Mouse (Mus musculus) monocyte, adult 5-6 weeks (primary cell): ENCODE results near the gene Gm9048. TPM values are rescaled to one million over a fixed set of nuclear protein-coding genes. Genes with fewer than 3 reads are reported as not detected.
A peak's percentile ranks its signal among the peaks of the same experiment; 100 is the strongest.
"Not testable (repeated sequence)": the region's sequence is repeated elsewhere in the genome, so short reads cannot be mapped to it uniquely, and the experiment has no call there.

Experiments
- ATAC-seq: fragments of 153-309, 156-312 bp; replicated peaks from 2 replicates; pipeline ENCODE4 v1.8.0; 2017; ENCODE audit warnings: mild to moderate bottlenecking; ENCODE audit not compliant: low TSS enrichment, insufficient number of reproducible peaks, severe bottlenecking, poor library complexity, low FRiP score
- total RNA-seq: library from RNA; stranded (forward); fragments of 200-1000, 200-491, 200-594 nt; gene quantifications from 3 replicates; pipeline ENCODE4 v1.2.3, GENCODE M21; 2017

The Gm9048 gene
- total RNA-seq = not detected in 3 replicates

DNA sequence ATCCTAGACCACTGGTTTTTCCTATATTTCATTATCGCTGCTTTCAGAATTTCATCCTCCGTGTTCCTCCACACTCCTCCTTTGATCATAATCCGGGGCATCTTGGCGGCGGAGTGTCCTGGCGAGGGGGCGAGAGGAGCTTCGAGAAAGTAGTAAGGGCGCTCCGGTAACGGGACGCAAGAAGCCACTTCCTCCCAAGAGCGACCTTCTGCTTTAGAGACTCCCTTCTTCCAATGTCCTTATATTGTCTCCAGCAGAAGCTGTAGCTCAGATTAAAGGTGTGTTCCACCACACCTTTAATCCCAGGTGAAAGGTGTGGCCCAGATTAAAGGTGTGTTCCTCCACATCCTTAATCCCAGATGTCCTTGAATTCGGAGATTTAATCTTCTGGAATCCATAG is at the start of gene Gm9048:
Gene Gm9048 (minus strand): TSS at position 101 of the 400 bp plus-strand sequence.
- ATAC-seq = not testable (repeated sequence)

DNA sequence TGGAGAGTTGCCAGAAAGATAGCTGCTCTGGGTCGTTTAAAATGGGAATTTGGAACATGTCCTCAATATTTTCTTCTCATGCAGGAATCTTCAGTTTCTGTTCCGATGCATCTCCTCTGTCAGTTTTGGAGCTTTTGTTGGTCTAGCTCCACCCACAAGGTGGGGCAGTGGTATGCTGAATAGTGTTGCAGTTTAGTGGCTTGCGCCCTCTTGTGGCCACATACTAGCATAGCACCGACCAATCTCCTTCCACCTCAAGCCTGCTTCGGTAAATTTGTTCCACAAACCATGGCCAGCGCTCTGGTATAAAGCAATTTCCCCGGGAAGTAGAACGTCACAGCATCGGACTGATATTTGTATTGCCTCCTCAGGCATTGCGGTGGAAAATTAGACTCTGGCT is 22.0 kb upstream of the Gm9048 start:
- peak; percentile 99 for ATAC-seq

DNA sequence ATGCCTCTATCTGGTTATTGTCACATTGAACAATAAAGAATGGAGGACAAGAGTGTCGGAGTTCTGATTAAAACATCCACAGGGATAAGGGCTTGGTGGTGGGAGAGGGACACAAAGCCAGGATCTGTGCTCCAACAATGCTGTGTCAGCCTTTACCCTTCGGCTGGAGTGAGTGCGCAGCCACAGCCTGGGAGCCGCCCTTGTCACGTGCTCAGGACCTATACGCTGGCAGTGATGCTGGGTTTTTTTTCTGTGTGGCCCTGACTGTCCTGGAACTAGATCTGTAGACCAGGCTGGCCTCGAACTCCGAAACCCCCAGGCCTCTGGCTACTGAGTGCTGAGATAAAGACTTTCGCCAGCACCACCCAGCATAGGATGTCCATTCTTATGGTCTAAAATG is 21.0 kb upstream of the Gm9048 start:
- ATAC-seq = no peak

DNA sequence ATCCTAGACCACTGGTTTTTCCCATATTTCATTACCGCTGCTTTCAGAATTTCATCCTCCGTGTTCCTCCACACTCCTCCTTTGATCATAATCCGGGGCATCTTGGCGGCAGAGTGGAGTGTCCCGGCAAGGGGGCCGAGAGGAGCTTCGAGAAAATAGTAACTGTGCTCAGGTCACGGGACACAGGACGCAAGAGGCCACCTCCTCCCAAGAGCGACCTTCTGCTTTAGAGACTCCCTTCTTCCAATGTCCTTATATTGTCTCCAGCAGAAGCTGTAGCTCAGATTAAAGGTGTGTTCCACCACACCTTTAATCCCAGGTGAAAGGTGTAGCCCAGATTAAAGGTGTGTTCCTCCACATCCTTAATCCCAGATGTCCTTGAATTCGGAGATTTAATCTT is 5.5 kb upstream of the Gm9048 start, which contains the start of gene Gm9049:
Gene Gm9049 (minus strand): TSS at position 101 of the 400 bp plus-strand sequence.
- not testable (repeated sequence) for ATAC-seq

DNA sequence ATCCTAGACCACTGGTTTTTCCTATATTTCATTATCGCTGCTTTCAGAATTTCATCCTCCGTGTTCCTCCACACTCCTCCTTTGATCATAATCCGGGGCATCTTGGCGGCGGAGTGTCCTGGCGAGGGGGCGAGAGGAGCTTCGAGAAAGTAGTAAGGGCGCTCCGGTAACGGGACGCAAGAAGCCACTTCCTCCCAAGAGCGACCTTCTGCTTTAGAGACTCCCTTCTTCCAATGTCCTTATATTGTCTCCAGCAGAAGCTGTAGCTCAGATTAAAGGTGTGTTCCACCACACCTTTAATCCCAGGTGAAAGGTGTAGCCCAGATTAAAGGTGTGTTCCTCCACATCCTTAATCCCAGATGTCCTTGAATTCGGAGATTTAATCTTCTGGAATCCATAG is 5.3 kb downstream of the Gm9048 start, which contains the start of gene Gm9046:
Gene Gm9046 (minus strand): TSS at position 101 of the 400 bp plus-strand sequence.
- not testable (repeated sequence) for ATAC-seq

DNA sequence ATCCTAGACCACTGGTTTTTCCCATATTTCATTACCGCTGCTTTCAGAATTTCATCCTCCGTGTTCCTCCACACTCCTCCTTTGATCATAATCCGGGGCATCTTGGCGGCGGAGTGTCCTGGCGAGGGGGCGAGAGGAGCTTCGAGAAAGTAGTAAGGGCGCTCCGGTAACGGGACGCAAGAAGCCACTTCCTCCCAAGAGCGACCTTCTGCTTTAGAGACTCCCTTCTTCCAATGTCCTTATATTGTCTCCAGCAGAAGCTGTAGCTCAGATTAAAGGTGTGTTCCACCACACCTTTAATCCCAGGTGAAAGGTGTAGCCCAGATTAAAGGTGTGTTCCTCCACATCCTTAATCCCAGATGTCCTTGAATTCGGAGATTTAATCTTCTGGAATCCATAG is 10.7 kb downstream of the Gm9048 start, which contains the start of gene Gm9045:
Gene Gm9045 (minus strand): TSS at position 101 of the 400 bp plus-strand sequence.
- ATAC-seq = not testable (repeated sequence)

DNA sequence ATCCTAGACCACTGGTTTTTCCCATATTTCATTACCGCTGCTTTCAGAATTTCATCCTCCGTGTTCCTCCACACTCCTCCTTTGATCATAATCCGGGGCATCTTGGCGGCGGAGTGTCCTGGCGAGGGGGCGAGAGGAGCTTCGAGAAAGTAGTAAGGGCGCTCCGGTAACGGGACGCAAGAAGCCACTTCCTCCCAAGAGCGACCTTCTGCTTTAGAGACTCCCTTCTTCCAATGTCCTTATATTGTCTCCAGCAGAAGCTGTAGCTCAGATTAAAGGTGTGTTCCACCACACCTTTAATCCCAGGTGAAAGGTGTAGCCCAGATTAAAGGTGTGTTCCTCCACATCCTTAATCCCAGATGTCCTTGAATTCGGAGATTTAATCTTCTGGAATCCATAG is 16.2 kb downstream of the Gm9048 start, which contains the start of gene Gm9044:
Gene Gm9044 (minus strand): TSS at position 101 of the 400 bp plus-strand sequence.
- ATAC-seq = not testable (repeated sequence)

DNA sequence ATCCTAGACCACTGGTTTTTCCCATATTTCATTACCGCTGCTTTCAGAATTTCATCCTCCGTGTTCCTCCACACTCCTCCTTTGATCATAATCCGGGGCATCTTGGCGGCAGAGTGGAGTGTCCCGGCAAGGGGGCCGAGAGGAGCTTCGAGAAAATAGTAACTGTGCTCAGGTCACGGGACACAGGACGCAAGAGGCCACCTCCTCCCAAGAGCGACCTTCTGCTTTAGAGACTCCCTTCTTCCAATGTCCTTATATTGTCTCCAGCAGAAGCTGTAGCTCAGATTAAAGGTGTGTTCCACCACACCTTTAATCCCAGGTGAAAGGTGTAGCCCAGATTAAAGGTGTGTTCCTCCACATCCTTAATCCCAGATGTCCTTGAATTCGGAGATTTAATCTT is 21.6 kb downstream of the Gm9048 start, which contains the start of gene Gm9040:
Gene Gm9040 (minus strand): TSS at position 101 of the 400 bp plus-strand sequence.
- ATAC-seq = not testable (repeated sequence)

DNA sequence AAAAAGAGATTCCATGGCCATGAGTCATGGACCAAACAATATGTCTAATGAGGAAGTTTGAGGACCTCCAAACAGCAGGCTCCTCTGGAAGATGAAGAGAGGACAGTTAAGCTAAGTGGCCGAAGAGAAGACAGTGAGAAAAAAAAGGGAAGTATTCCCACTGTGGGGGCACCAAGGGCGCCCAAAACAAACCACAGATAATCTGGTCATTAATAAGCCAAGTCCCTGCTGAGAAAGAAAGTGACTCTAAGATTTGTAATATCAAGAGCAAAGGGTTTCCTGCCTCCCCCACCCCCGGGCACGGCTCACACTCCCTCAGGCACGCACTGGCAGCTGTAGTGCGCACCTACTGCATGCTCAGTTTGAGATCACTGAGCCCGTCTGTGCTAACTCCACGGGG is 29.5 kb downstream of the Gm9048 start:
- no peak for ATAC-seq

DNA sequence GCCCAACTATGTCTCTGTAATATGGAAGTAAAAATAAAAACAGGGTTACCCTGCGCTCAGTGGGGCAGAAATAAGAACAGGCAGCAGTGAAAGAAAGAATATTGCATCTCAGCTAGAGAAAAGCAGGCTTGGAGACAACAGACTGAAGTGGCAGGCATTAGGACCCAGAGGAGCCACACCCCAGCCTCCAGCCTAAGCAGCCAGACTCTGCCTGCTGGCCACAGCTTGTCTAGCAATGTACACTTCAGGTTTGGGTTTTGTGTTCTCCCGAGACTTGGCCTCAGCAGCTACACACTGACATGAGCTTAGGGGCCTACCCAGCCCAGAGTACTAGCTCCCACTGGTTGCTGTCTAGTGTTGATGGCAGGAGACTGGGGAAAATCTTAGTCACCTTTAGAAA is 46.3 kb downstream of the Gm9048 start:
- ATAC-seq = 0 out of 2 replicates have a peak, but pooled peaks have one; percentile 40

Other genes with a start within 250 kb of the Gm9048 start
- 225 to 295 TPM (median 275 TPM) in 3 replicates for gene Mdm1, start 206.9 kb downstream of the Gm9048 start, total RNA-seq
- not detected in 3 replicates for gene Il22, start 143.7 kb downstream of the Gm9048 start, total RNA-seq
- not detected in 3 replicates for gene Gm32717, start 107.9 kb downstream of the Gm9048 start, total RNA-seq
- not detected in 3 replicates for gene Gm32802, start 90.0 kb downstream of the Gm9048 start, total RNA-seq
- not detected in 3 replicates for gene Iltifb, start 53.6 kb downstream of the Gm9048 start, total RNA-seq
- gene Gm9040, start 21.7 kb downstream of the Gm9048 start, total RNA-seq = not detected in 3 replicates
- not detected in 3 replicates for gene Gm9044, start 16.3 kb downstream of the Gm9048 start, total RNA-seq
- gene Gm9045, start 10.8 kb downstream of the Gm9048 start, total RNA-seq = not detected in 3 replicates
- gene Gm9046, start 5.4 kb downstream of the Gm9048 start, total RNA-seq = not detected in 3 replicates
- gene Gm9049, start 5.4 kb upstream of the Gm9048 start, total RNA-seq = not detected in 3 replicates
- 59.4 to 177 TPM (median 69.7 TPM) in 3 replicates for gene Ifng, start 92.4 kb upstream of the Gm9048 start, total RNA-seq